Mouse (Mus musculus): Measurements from ENCODE around the gene Gm38100. TPM values are rescaled to one million over a fixed set of nuclear protein-coding genes. Genes with fewer than 3 reads are reported as not detected.

Gm38100 gene
- polyA plus RNA-seq, 2 experiments: not detected

DNA sequence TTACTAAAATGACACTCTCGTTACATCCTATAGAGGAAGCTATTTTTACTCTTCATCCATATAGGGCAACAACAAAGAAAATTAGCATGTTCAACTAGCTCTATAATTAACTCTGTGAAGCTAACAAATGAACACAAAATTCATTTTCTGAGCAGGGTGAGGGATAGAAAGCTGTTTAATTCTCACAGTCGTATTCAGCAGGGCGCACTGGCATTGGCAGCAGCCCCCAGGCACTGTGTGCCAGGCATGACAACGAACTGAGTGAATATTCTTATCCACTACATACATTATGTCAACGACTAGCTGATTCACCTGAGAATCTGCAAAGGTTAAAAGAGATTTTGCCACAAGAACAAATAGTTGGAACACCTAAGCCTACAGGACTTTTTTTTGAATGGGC is 50.6 kb downstream of the Gm38100 start:
- H3K4me3 ChIP-seq (replicated peaks; ENCODE audit: low read length): no peak overlapping the region
- ATAC-seq (ENCODE audit: low FRiP score, low read depth): no peak
- no peaks in the 10 kb centered on the region for H3K36me3 ChIP-seq (ENCODE audit: control insufficient read depth, insufficient read depth, low read length)
- DNase-seq (ENCODE audit: low spot score): no peak
- no peaks in the 10 kb centered on the region for H3K27me3 ChIP-seq (ENCODE audit: control insufficient read depth, insufficient read depth, low read length)
- no peak overlapping the region for H3K27ac ChIP-seq (replicated peaks; ENCODE audit: low read depth, low read length)
- TF ChIP-seq POLR2A (IDR thresholded peaks at IDR 0.05; ENCODE audit: borderline replicate concordance, extremely low read depth, insufficient read depth, insufficient read length): no peak
- H3K9ac ChIP-seq (ENCODE audit: low read depth, low read length, severe bottlenecking): no peak overlapping the region
- no peaks in the 10 kb centered on the region for H3K9me3 ChIP-seq (ENCODE audit: control insufficient read depth, low read length)
- H3K4me2 ChIP-seq (replicated peaks; ENCODE audit: low read depth, low read length, severe bottlenecking): no peak overlapping the region
- 82% methylated on average over 5 of the region's 5 CpGs for WGBS
- no peaks in the 10 kb centered on the region for H3K4me1 ChIP-seq (ENCODE audit: control insufficient read depth, insufficient read depth, low read length)

Other genes starting within 250 kb of the Gm38100 start
- gene Opn3, start 227.6 kb upstream of the Gm38100 start, polyA plus RNA-seq (2012; rRNA removed): 2.6 and 2.9 TPM in 2 replicates
- gene Opn3, start 227.6 kb upstream of the Gm38100 start, polyA plus RNA-seq (2014; fragmentation: Nextera tagmentation; extraction: Ambion mirVana): 6.1 and 6.5 TPM in 2 replicates
- 2.1 and 2.2 TPM in 2 replicates for gene Chml, start 227.4 kb upstream of the Gm38100 start, polyA plus RNA-seq (2012; rRNA removed)
- gene Chml, start 227.4 kb upstream of the Gm38100 start, polyA plus RNA-seq (2014; fragmentation: Nextera tagmentation; extraction: Ambion mirVana): 1.5 and 1.9 TPM in 2 replicates
- gene Wdr64, start 221.7 kb upstream of the Gm38100 start, polyA plus RNA-seq (2012; rRNA removed): not detected in 2 replicates
- gene Wdr64, start 221.7 kb upstream of the Gm38100 start, polyA plus RNA-seq (2014; fragmentation: Nextera tagmentation; extraction: Ambion mirVana): not detected in 2 replicates
- 8.9 and 15.8 TPM in 2 replicates for gene Exo1, start 39.7 kb upstream of the Gm38100 start, polyA plus RNA-seq (2012; rRNA removed)
- 47.3 and 49.0 TPM in 2 replicates for gene Exo1, start 39.7 kb upstream of the Gm38100 start, polyA plus RNA-seq (2014; fragmentation: Nextera tagmentation; extraction: Ambion mirVana)
- gene Rbm8a2, start 58.8 kb downstream of the Gm38100 start, polyA plus RNA-seq (2012; rRNA removed): 0.13 TPM in 1 of 2 replicates, not detected in the other
- gene Rbm8a2, start 58.8 kb downstream of the Gm38100 start, polyA plus RNA-seq (2014; fragmentation: Nextera tagmentation; extraction: Ambion mirVana): 0.37 and 0.70 TPM in 2 replicates